27 mouse cellular contexts compared by ENCODE assay signal in the genomic region with DNA sequence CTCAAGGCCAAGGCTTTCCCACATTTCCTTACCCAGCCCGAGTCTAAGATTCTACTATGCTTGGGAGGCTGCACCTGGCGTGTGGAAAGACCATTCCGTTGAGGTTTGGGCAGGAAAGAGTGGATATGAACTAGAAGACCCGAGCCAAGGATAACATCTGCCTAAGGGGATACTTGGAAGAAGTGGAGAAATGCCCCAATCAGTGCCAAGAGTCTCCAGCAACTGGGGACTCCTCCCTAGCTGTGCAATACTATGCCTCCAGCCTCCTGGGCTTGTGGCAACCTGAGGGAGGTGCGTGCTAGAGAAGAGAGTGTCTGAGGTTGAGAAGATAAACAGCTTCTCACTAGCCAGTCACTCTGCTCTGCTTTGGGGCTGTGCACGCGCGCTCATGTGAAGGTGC. TPM values are rescaled to one million over a fixed set of nuclear protein-coding genes. Genes with fewer than 3 reads are reported as not detected.
DNase-seq lines count a peak whose midpoint lies in the region; ATAC-seq lines count a peak whose summit lies in the region.
"Had no signal": no experiment of that assay in that cellular context is flagged by ENCODE, and none has a peak within 500 bp of the region (broad histone marks: within the 10 kb centered on the region; RNA-seq: fewer than 3 reads in every experiment).

No protein-coding gene starts in this region.

- no peaks in the 10 kb centered on the region for H3K27me3 ChIP-seq in forebrain, embryonic 11.5 days (ENCODE audit: control insufficient read depth, insufficient read depth, low read length)
- H3K27me3 ChIP-seq in forebrain, embryonic 10.5 days (ENCODE audit: poor library complexity, severe bottlenecking): no peaks in the 10 kb centered on the region
- no peaks in the 10 kb centered on the region for H3K27me3 ChIP-seq in limb, embryonic 13.5 days
- H3K27me3 ChIP-seq in limb, embryonic 10.5 days (ENCODE audit: low read depth, poor library complexity, severe bottlenecking): no peaks in the 10 kb centered on the region
- no peaks in the 10 kb centered on the region for H3K27me3 ChIP-seq in hindbrain, embryonic 13.5 days
- H3K27me3 ChIP-seq: embryonic facial prominence, embryonic 12.5 days; hindbrain, embryonic 15.5 days; liver, embryonic 15.5 days had no signal

- H3K4me3 ChIP-seq in forebrain, embryonic 11.5 days (ENCODE audit: low read depth, low read length): no peak overlapping the region
- no peak overlapping the region for H3K4me3 ChIP-seq in forebrain, embryonic 10.5 days
- H3K4me3 ChIP-seq in limb, embryonic 13.5 days: no peak overlapping the region
- H3K4me3 ChIP-seq in limb, embryonic 10.5 days: no peak overlapping the region
- H3K4me3 ChIP-seq in hindbrain, embryonic 13.5 days: no peak overlapping the region
- H3K4me3 ChIP-seq: embryonic facial prominence, embryonic 12.5 days; erythroblast, embryonic 14.5 days; gastrocnemius, adult 2 months; hindbrain, embryonic 15.5 days; liver, embryonic 15.5 days had no signal

- ATAC-seq in forebrain, embryonic 11.5 days (replicated peaks; ENCODE audit: low FRiP score): no peak
- peak; percentile 32; the same call in 1 of the 2 replicates for ATAC-seq in limb, embryonic 13.5 days (ENCODE audit: low FRiP score, low read depth)
- no peak for ATAC-seq in hindbrain, embryonic 13.5 days (ENCODE audit: low FRiP score)
- ATAC-seq: CD4-positive, CD25-positive, alpha-beta regulatory T cell, adult 4 months; forebrain, embryonic 14.5 days; midbrain, embryonic 16.5 days had no signal

- H3K4me1 ChIP-seq in forebrain, embryonic 11.5 days (replicated peaks; ENCODE audit: control insufficient read depth, insufficient read depth, low read length): no peaks in the 10 kb centered on the region
- no peaks in the 10 kb centered on the region for H3K4me1 ChIP-seq in forebrain, embryonic 10.5 days
- no peaks in the 10 kb centered on the region for H3K4me1 ChIP-seq in limb, embryonic 13.5 days
- no peaks in the 10 kb centered on the region for H3K4me1 ChIP-seq in limb, embryonic 10.5 days
- H3K4me1 ChIP-seq in hindbrain, embryonic 13.5 days (replicated peaks): 0 out of 2 replicates have a peak, but pooled peaks cover 3% of the 10 kb centered on the region
- H3K4me1 ChIP-seq: embryonic facial prominence, embryonic 12.5 days; hindbrain, embryonic 15.5 days; liver, embryonic 15.5 days had no signal

- H3K9ac ChIP-seq in forebrain, embryonic 11.5 days (ENCODE audit: low read length): no peak overlapping the region
- no peak overlapping the region for H3K9ac ChIP-seq in limb, embryonic 13.5 days
- no peak overlapping the region for H3K9ac ChIP-seq in hindbrain, embryonic 13.5 days
- H3K9ac ChIP-seq: embryonic facial prominence, embryonic 12.5 days; hindbrain, embryonic 15.5 days; liver, embryonic 15.5 days; lung, embryonic 14.5 days had no signal

- peak; percentile 13 for DNase-seq in forebrain, embryonic 11.5 days (ENCODE audit: low spot score)
- DNase-seq in forebrain, embryonic 10.5 days (ENCODE audit: extremely low spot score, low spot score): no peak
- no peak for DNase-seq in limb, embryonic 10.5 days (ENCODE audit: low spot score)
- DNase-seq in 3134 (ENCODE audit: extremely low read depth, insufficient read length, low spot score): peak; percentile 24
- DNase-seq in fat pad, adult 2 months (ENCODE audit: extremely low read depth, low read depth, low spot score): peak; percentile 96
- DNase-seq in cerebellum, adult 11 months: no peak
- DNase-seq: adrenal gland, postnatal 25 days; cerebellum, adult 18-20 months; cerebellum, postnatal 25 days; gastrocnemius, adult 2 months; gastrocnemius, postnatal 36 days; kidney, adult 2 months; kidney, postnatal 4 days; lung, embryonic 14.5 days; lung, postnatal 14 days; thymus, adult 18-20 months; thymus, postnatal 25 days had no signal

- H3K4me2 ChIP-seq in forebrain, embryonic 11.5 days (ENCODE audit: low read depth, low read length, severe bottlenecking): no peak overlapping the region
- no peak overlapping the region for H3K4me2 ChIP-seq in limb, embryonic 13.5 days (replicated peaks)
- no peak overlapping the region for H3K4me2 ChIP-seq in hindbrain, embryonic 13.5 days
- H3K4me2 ChIP-seq: embryonic facial prominence, embryonic 12.5 days; hindbrain, embryonic 15.5 days; liver, embryonic 15.5 days; lung, embryonic 14.5 days had no signal

- no peak overlapping the region for H3K27ac ChIP-seq in forebrain, embryonic 11.5 days (ENCODE audit: low read depth, low read length)
- H3K27ac ChIP-seq in forebrain, embryonic 10.5 days: no peak overlapping the region
- no peak overlapping the region for H3K27ac ChIP-seq in limb, embryonic 13.5 days
- H3K27ac ChIP-seq in limb, embryonic 10.5 days: no peak overlapping the region
- H3K27ac ChIP-seq in hindbrain, embryonic 13.5 days: no peak overlapping the region
- H3K27ac ChIP-seq: embryonic facial prominence, embryonic 12.5 days; gastrocnemius, adult 2 months; hindbrain, embryonic 15.5 days; liver, embryonic 15.5 days; stomach, postnatal 0 days had no signal

- H3K36me3 ChIP-seq in forebrain, embryonic 11.5 days (ENCODE audit: control insufficient read depth, insufficient read depth, low read length): no peaks in the 10 kb centered on the region
- no peaks in the 10 kb centered on the region for H3K36me3 ChIP-seq in forebrain, embryonic 10.5 days (replicated peaks)
- no peaks in the 10 kb centered on the region for H3K36me3 ChIP-seq in limb, embryonic 13.5 days
- H3K36me3 ChIP-seq in limb, embryonic 10.5 days: no peaks in the 10 kb centered on the region
- H3K36me3 ChIP-seq in hindbrain, embryonic 13.5 days: no peaks in the 10 kb centered on the region
- H3K36me3 ChIP-seq: embryonic facial prominence, embryonic 12.5 days; hindbrain, embryonic 15.5 days; liver, embryonic 15.5 days had no signal

- WGBS in forebrain, embryonic 11.5 days: 90% methylated on average over 8 of the region's 8 CpGs
- WGBS in forebrain, embryonic 10.5 days: 93% methylated on average over 8 of the region's 8 CpGs
- WGBS in limb, embryonic 13.5 days: 74% methylated on average over 8 of the region's 8 CpGs
- WGBS in limb, embryonic 10.5 days: 89% methylated on average over 8 of the region's 8 CpGs
- WGBS in hindbrain, embryonic 13.5 days: 89% methylated on average over 8 of the region's 8 CpGs

- no peaks in the 10 kb centered on the region for H3K9me3 ChIP-seq in forebrain, embryonic 11.5 days (ENCODE audit: control insufficient read depth, low read length)
- H3K9me3 ChIP-seq in forebrain, embryonic 10.5 days: no peaks in the 10 kb centered on the region
- 0 out of 2 replicates have a peak, but pooled peaks cover 6% of the 10 kb centered on the region for H3K9me3 ChIP-seq in limb, embryonic 13.5 days
- H3K9me3 ChIP-seq in limb, embryonic 10.5 days (replicated peaks): no peaks in the 10 kb centered on the region
- no peaks in the 10 kb centered on the region for H3K9me3 ChIP-seq in hindbrain, embryonic 13.5 days
- H3K9me3 ChIP-seq: embryonic facial prominence, embryonic 12.5 days; hindbrain, embryonic 15.5 days; liver, embryonic 15.5 days had no signal

RNA-seq across cellular contexts. Expression of a gene that starts 45.1 kb away (rescaled TPM):
- 0.44 and 0.68 TPM in 2 replicates for polyA plus RNA-seq in forebrain, embryonic 11.5 days (2014; fragmentation: Nextera tagmentation; extraction: Ambion mirVana)
- 0.38 and 0.52 TPM in 2 replicates for polyA plus RNA-seq in forebrain, embryonic 10.5 days (2016; fragmentation: Nextera tagmentation; extraction: Ambion mirVana)
- polyA plus RNA-seq in limb, embryonic 13.5 days (2015; fragmentation: Nextera tagmentation; extraction: Ambion mirVana): 0.25 and 0.36 TPM in 2 replicates
- 0.20 and 0.28 TPM in 2 replicates for polyA plus RNA-seq in limb, embryonic 10.5 days (2016; fragmentation: Nextera tagmentation; extraction: Ambion mirVana)
- polyA plus RNA-seq in hindbrain, embryonic 13.5 days (2015; fragmentation: Nextera tagmentation; extraction: Ambion mirVana): 1.5 and 1.6 TPM in 2 replicates
- polyA plus RNA-seq: CD4-positive, CD25-positive, alpha-beta regulatory T cell, adult 4 months; erythroblast, embryonic 14.5 days had no signal

Comparison
In these comparisons a context has a peak if more than half of its experiments do, and no peak if none do; other contexts are left out.
1. DNase-seq: peak in forebrain, embryonic 11.5 days (single experiment), 3134 (single experiment) and fat pad, adult 2 months (single experiment); none in forebrain, embryonic 10.5 days (single experiment), limb, embryonic 10.5 days (single experiment) and cerebellum, adult 11 months (single experiment).